In genomic region chr14:36894701-36895100, GRCm38 (mm10) we compare ENCODE assay signal across 18 mouse cellular contexts.
"Had no signal": no experiment of that assay in that cellular context is flagged by ENCODE, and none has a peak within 500 bp of the region (broad histone marks: within the 10 kb centered on the region; RNA-seq: fewer than 3 reads in every experiment).

No protein-coding gene starts in this region.

- H3K27me3 ChIP-seq: midbrain, embryonic 12.5 days; neural tube, embryonic 13.5 days; neural tube, embryonic 15.5 days had no signal

- H3K4me1 ChIP-seq: midbrain, embryonic 12.5 days; neural tube, embryonic 13.5 days; neural tube, embryonic 15.5 days had no signal

- DNase-seq: lung, embryonic 14.5 days; lung, postnatal 10 days; lung, postnatal 4 days; midbrain, embryonic 14.5 days; retina, postnatal 1 day; right cerebral cortex, adult 18-20 months; right cerebral cortex, postnatal 25 days; right cerebral cortex, postnatal 4 days; spleen, adult 18-20 months; thymus, adult 18-20 months; thymus, postnatal 14 days; thymus, postnatal 36 days had no signal

- H3K4me2 ChIP-seq: lung, embryonic 14.5 days; midbrain, embryonic 12.5 days; neural tube, embryonic 13.5 days; neural tube, embryonic 15.5 days had no signal

- ATAC-seq: midbrain, embryonic 16.5 days had no signal

- H3K4me3 ChIP-seq: midbrain, embryonic 10.5 days; midbrain, embryonic 12.5 days; myocyte; neural tube, embryonic 13.5 days; neural tube, embryonic 15.5 days had no signal

- H3K27ac ChIP-seq: midbrain, embryonic 10.5 days; midbrain, embryonic 12.5 days; neural tube, embryonic 13.5 days; neural tube, embryonic 15.5 days had no signal

- H3K9ac ChIP-seq: lung, embryonic 14.5 days; midbrain, embryonic 12.5 days; neural tube, embryonic 13.5 days; neural tube, embryonic 15.5 days had no signal

- H3K9me3 ChIP-seq: midbrain, embryonic 10.5 days; midbrain, embryonic 12.5 days; neural tube, embryonic 13.5 days; neural tube, embryonic 15.5 days had no signal
